Mouse (Mus musculus): ENCODE measurements around the gene Srgap3. TPM values are rescaled to one million over a fixed set of nuclear protein-coding genes. Genes with fewer than 3 reads are reported as not detected.

The Srgap3 gene
- polyA plus RNA-seq (2012; rRNA removed) = 2.5 and 2.8 TPM in 2 replicates

GRCm38 (mm10) chr6:112946895-112947436, at the start of gene Srgap3:
Gene Srgap3, minus strand, starts transcription at chr6:112947266.

GRCm38 (mm10) chr6:112696056-112696950, 250.8 kb downstream of the Srgap3 start, which contains the start of gene Rad18:
Gene Rad18, minus strand, starts transcription at chr6:112696686.

Other genes with a start within 250 kb of the Srgap3 start
- 5.5 and 6.9 TPM in 2 replicates for gene Thumpd3, start 99.0 kb upstream of the Srgap3 start, polyA plus RNA-seq (2012; rRNA removed)
- gene Setd5, start 130.1 kb upstream of the Srgap3 start, polyA plus RNA-seq (2012; rRNA removed) = 37.6 and 53.3 TPM in 2 replicates
- 0.69 and 0.83 TPM in 2 replicates for gene Lhfpl4, start 248.1 kb upstream of the Srgap3 start, polyA plus RNA-seq (2012; rRNA removed)

All from colon, adult 2 months (tissue).